Mouse (Mus musculus) spleen, adult 2 months (tissue): ENCODE measurements at regions not wholly inside any gene's neighbourhood (a gene's known extent, or its start where the extent isn't known, plus 50 kb on each side); places are given as distances from the start of the nearest gene placed in this dataset.

Experiments
- DNase-seq, 2 experiments: peaks; one replicate each; pipeline versions ENCODE4 v3.0.0 to v3.0.0-alpha.2; 2012 to 2021; ENCODE audit warnings: low spot score in 2 of 2, low read depth in 1 of 2
- H3K27ac ChIP-seq: fragments of 200-500 bp; 2 replicates; pipeline ENCODE4 v1.5.1; 2012; ENCODE audit warnings: low read length, inconsistent platforms; ENCODE audit not compliant: insufficient read depth
- H3K27me3 ChIP-seq: fragments of 200-500 bp; 2 replicates; pipeline ENCODE4 v1.6.1; 2012; ENCODE audit warnings: mild to moderate bottlenecking, moderate library complexity, low read length, inconsistent platforms; ENCODE audit not compliant: control insufficient read depth, insufficient read depth
- H3K36me3 ChIP-seq: fragments of 200-500 bp; 2 replicates; pipeline ENCODE4 v1.6.1; 2012; ENCODE audit warnings: mild to moderate bottlenecking, low read length, inconsistent platforms; ENCODE audit not compliant: control insufficient read depth, insufficient read depth
- H3K4me1 ChIP-seq: fragments of 200-500 bp; 2 replicates; pipeline ENCODE4 v1.6.1; 2011; ENCODE audit warnings: inconsistent platforms; ENCODE audit not compliant: control insufficient read depth, insufficient read depth, insufficient read length
- H3K4me3 ChIP-seq: fragments of 200-500 bp; 2 replicates; pipeline ENCODE4 v1.5.1; 2011; ENCODE audit warnings: mild to moderate bottlenecking, inconsistent platforms; ENCODE audit not compliant: insufficient read depth, insufficient read length; ENCODE audit errors: extremely low read depth
- CTCF ChIP-seq: fragments of 200-500 bp; IDR thresholded peaks from 2 replicates; pipeline ENCODE4 v1.5.1; 2011; ENCODE audit warnings: mild to moderate bottlenecking, inconsistent platforms; ENCODE audit not compliant: insufficient read depth, insufficient read length, insufficient replicate concordance; ENCODE audit errors: extremely low read depth
- POLR2A ChIP-seq: fragments of 200-500 bp; IDR thresholded peaks from 2 replicates; pipeline ENCODE4 v1.6.1; 2011; ENCODE audit warnings: low read depth, low read length, inconsistent platforms
- WGBS: fragments of 180-500 bp; shearing (Covaris S2); methylation state at CpG from one replicate; pipeline ENCODE4 v1.1.7; 2018; 5-methylcytosine and 5-hydroxymethylcytosine counted together

DNA sequence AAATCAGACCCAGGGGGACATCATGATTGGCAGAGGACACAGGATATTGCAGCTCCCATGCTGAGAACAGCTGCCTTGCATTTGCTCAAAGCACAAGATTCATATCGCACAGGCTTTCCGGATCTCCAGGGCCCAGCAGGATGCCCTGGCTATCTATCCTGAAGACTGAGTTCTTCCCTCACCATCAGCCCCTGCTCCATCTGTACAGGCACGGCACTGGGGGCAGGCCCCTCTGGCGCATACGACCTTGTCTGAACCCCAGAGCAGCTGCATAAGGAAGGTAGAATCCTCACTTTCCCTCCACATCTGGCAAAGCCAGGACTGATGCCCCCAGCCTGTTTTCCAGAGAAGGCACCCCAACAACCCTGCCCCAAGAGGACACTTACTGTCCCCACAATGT is 266.8 kb downstream of the Tns1 start:
- 85% methylated on average over 5 of the region's 5 CpGs for WGBS
- TF ChIP-seq POLR2A, result no peak
- no peak for TF ChIP-seq CTCF
- H3K27me3 ChIP-seq, result no peaks in the 10 kb centered on the region
- no peaks in the 10 kb centered on the region for H3K4me1 ChIP-seq
- H3K4me3 ChIP-seq, result no peak overlapping the region
- H3K27ac ChIP-seq, result no peak overlapping the region
- DNase-seq, result no peak
- H3K36me3 ChIP-seq, result no peaks in the 10 kb centered on the region

DNA sequence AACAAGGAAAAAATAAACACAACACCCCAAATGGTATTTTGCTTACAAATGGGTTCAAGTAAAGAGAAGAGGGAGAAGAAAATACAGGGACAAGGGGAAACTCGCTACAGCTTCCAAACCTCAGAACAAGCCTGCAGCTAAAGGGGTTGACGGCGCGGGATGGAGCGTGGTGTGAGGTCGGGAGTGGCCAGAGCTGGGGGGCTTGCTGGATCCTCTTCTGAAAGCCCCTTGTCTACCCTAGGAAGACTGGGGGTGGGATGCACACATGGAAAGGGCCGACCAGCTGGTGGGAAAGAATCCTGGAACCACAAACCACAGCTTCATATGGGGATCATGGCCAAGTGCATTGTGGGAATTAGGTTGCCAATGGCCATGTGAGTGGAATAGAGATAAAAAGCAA is 267.4 kb downstream of the Tns1 start:
- H3K36me3 ChIP-seq, result no peaks in the 10 kb centered on the region
- no peak overlapping the region for H3K4me3 ChIP-seq
- WGBS, result 89% methylated on average over 7 of the region's 7 CpGs
- no peak overlapping the region for H3K27ac ChIP-seq
- H3K27me3 ChIP-seq, result no peaks in the 10 kb centered on the region
- H3K4me1 ChIP-seq, result no peaks in the 10 kb centered on the region
- DNase-seq, result no peak
- TF ChIP-seq CTCF, result no peak
- no peak for TF ChIP-seq POLR2A

DNA sequence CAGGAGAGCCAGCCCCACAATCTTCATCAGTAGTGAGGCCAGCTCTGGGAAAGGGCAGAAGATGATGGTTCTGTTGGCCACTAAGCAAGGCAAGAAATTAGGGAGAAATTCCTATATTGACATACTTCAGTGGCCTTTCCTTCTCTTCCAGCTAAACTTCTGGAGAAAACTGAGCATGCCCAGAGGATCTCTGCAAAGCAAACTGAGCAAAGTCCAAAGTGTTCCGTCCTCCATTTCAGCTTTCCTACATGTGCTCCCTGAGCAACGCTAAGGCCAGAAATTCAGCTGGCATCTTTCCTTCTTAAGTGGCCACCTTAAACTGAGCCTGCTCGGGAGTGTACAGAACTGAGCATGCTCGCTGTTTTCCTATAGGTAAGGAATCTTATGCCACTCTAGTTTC is 268.9 kb downstream of the Tns1 start:
- DNase-seq, result no peak
- no peak overlapping the region for H3K27ac ChIP-seq
- no peak overlapping the region for H3K4me3 ChIP-seq
- no peaks in the 10 kb centered on the region for H3K27me3 ChIP-seq
- WGBS, result 89% methylated on average over 4 of the region's 4 CpGs
- no peaks in the 10 kb centered on the region for H3K4me1 ChIP-seq
- no peak for TF ChIP-seq CTCF
- no peak for TF ChIP-seq POLR2A
- H3K36me3 ChIP-seq, result no peaks in the 10 kb centered on the region

DNA sequence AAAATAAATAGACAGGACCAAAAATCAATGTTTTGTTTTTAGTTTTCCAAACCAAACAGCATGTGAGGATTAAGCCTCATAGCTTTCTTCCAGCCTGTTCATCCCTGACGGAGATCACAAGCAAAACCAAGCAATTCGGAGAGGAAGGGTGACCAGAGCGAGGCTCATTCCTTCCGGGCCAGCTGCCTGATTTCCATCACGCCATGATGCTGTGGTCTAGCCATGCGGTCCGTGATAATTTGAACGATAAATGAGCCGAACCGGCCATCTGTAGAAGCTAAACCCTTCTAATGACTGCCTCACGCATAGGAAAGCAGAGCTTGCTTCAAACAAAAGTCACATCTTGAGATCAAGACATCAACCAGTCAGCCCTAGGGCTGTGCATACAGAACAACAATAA is 270.4 kb downstream of the Tns1 start:
- no peaks in the 10 kb centered on the region for H3K27me3 ChIP-seq
- H3K4me1 ChIP-seq, result no peaks in the 10 kb centered on the region
- H3K36me3 ChIP-seq, result no peaks in the 10 kb centered on the region
- no peak overlapping the region for H3K4me3 ChIP-seq
- WGBS, result 92% methylated on average over 11 of the region's 11 CpGs
- DNase-seq, result no peak
- TF ChIP-seq POLR2A, result no peak
- no peak for TF ChIP-seq CTCF
- no peak overlapping the region for H3K27ac ChIP-seq

DNA sequence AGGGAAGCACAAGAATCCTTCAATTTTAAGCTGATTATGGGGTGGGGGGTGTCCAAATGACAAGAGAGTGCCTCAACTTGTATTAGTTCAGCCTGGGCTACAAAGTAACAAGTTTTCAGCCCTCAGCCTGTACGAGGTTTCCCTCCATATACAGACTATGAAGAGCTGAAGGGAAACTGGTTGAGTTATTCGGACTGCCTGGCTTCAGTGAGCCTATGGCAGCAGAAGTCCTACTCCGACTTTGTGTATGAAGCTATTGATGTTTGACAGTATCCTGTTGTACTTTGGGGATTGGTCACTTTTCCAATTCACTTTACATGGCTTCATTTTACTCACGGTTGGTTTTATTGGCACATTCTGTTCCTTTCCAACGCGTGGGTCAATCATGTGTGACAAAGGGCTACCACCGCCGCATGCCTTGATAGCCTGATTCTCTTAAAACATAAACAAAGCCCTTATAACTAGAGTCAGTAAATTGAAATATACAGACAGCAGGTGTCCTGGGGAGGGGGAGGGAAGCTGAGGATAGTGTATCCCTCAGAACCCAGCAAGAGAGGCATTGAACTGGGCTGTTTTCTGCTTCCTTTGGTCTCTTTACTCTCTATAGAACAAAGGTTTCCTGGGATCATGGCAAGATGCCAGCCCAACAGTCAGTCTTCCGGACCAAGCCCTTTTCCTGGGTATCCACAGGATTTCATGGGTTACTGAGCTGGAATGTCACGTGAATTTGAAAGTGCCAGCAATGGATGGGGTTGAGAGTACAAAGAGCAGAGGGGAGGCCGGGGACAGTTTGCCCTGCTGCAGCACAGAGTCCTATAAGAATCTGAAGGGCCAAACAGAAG is 273.9 kb downstream of the Tns1 start:
- no peak for DNase-seq
- Histone ChIP-seq H3K4me1 (no peaks in the 10 kb centered on the region), H3K36me3 (no peaks in the 10 kb centered on the region), H3K4me3 (no peak overlapping the region), H3K27ac (no peak overlapping the region), H3K27me3 (no peaks in the 10 kb centered on the region)
- TF ChIP-seq CTCF (no peak), POLR2A (no peak)
- 87% methylated on average over 11 of the region's 11 CpGs for WGBS

DNA sequence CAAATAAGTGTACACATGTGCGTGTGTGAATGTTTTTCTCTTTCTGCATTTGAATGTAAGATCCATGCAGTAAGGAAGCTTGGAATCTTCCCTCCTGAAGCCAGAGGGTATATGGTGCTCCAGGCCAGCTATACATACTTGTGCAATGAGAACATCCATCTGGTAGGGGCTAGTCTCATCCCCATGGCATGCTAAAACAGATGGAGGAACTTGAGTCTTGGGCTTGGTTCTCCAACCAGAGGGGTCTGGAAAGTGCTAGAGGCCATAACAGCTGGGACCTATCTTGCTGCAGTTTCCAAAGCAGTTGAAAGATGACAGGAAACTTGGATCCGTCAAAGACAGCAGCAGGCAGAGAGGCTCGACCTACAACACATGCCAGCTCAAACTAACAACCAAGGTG is 275.9 kb downstream of the Tns1 start:
- no peaks in the 10 kb centered on the region for H3K27me3 ChIP-seq
- no peak for DNase-seq

DNA sequence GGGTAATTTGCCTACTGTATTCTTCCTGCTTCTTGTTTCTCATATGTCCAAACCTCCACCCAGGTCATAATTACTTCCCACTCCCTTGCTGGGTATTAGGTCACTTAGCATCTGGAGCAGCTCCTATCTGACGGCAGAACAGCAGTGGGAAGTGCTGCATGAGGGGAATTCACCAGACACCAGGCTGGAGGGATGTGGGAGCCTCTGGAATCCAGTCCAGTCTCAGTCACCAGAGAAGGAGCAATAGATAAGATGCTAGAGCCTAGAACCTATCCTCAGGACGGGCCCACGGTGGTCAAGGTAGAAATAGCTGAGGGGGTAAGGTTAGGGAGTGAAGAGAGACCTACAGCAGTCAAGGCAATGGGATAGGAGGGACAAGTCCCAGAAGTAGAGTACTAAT is 277.1 kb downstream of the Tns1 start:
- Histone ChIP-seq H3K4me3 (no peak overlapping the region), H3K27me3 (no peaks in the 10 kb centered on the region), H3K27ac (no peak overlapping the region), H3K4me1 (no peaks in the 10 kb centered on the region), H3K36me3 (no peaks in the 10 kb centered on the region)
- TF ChIP-seq POLR2A (no peak), CTCF (no peak)
- WGBS, result 82% methylated on average over 3 of the region's 3 CpGs
- no peak for DNase-seq

More for the DNA sequence above, 275.9 kb downstream of the Tns1 start:
- Histone ChIP-seq H3K4me3 (no peak overlapping the region), H3K36me3 (no peaks in the 10 kb centered on the region), H3K4me1 (no peaks in the 10 kb centered on the region), H3K27ac (no peak overlapping the region)
- TF ChIP-seq POLR2A (no peak), CTCF (no peak)
- WGBS, result 78% methylated on average over 3 of the region's 3 CpGs
